Mouse (Mus musculus): Measurements from ENCODE around the gene Syt9.

Gene Syt9

DNA sequence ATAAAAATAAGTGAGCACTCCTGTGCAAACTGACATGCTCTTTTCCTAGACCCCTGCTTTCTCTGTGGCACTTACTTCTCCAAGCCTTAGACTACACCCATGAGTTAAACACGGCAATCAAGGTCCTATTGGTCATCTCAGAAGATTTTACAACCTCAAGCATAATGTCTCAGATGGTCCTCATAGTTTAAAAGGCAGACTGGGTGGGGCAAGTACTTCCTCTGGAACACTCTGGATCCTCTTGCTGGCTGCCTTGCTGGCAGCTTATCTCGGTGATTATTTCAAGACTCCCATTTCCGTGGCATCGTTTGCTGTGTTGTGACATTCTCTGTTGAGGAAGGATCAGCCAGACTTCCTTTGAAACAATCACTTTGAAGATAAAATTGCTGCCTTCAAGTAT lies 169.5 kb downstream of the Syt9 start:
- DNase-seq (ENCODE audit: low read depth, low spot score), result no peak

DNA sequence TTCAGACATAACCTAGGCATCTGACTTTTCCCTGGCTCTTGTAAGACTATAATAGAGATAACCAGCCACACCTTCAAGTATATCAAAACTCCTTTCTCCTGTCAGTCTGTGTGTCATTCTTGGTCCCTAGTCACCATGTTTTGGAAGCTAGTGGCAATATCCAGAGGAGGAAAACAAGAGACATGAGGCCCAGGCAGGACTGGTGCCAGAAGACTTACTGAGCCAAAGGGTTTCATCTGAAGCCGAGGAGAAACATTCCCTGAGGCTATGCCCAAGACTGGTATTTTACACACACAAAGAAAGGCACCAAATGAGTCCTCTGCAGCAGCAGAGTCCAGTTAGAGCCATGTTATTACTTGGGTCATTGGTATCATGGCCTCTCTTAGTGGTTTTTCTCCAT lies 174.5 kb downstream of the Syt9 start:
- peak; percentile 36 for DNase-seq (ENCODE audit: low read depth, low spot score)

DNA sequence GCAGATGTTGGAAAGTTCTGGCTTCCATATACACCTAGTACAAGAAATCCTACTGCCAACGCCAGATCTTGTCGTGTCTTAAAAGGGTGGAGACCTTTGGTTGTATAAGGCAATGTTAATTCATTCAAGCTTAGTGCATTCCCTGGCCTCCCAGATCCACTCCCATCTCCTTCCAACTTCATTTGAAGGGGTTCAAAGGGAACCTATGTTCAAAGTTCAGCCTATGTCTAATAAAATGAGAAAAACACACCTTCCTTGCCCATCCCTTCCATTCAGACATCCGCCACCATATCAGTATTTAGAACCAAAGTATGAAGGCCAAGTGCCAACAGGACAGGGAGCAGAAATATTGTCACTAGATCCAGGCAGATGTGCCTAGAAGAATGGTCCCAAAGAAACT lies 177.3 kb downstream of the Syt9 start:
- DNase-seq (ENCODE audit: low read depth, low spot score), result no peak

DNA sequence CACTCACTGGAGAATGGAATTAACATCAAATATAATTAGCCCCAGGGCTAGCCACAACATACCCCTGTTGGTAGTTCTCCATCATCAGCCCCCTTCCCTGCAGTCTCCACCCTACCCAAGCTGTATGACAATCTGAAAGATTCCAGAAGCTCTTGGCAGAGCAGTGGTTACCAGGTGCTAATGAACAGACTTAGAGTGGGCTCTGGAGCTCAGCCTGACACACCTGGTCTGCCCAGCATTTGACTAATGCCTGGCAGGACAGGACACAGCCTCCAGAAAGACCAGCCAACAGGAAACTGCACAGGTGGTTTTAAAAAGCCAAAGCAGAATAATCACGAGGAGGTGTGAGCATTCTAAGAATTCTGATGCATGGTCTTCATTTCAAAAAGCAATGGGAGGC lies 182.9 kb downstream of the Syt9 start:
- no peak for DNase-seq (ENCODE audit: low read depth, low spot score)

DNA sequence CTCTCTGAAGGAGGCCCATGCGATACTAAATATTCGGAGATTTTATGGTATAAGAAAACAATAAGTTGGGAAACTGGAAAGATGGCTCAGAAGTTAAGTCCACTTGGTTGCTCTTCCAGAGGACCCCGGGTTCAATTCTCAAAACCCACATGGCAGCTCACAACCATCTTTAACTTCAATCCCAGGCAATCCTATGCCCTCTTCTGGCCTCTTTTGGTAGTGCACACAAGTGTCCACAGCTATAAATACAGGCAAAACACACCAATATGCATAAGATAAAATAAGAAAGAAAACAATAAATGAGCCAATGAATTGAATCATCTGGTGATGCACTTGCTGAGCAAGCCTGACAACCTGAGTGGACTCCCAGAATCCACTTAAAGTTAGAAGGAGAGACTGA lies 185.4 kb downstream of the Syt9 start:
- DNase-seq (ENCODE audit: low read depth, low spot score), result peak; percentile 27

DNA sequence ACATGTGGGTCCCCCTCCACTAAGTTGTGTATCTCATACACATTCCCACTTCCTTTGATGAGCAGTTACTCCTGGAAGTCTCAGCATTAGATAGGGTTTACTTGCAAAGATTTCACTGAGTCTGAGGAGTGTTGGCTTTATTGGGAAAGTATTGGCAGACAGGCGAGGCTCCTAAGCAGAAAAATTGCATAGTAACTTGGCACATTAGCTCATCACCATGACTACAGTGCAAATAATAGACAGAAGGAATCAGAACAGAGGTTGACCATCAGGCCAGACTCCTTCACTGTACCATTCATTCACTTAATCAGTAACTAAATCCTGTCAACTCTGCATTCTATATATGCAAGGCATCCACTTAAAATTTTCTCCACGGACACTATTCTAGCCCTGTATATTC lies 190.1 kb downstream of the Syt9 start:
- no peak for DNase-seq (ENCODE audit: low read depth, low spot score)

DNA sequence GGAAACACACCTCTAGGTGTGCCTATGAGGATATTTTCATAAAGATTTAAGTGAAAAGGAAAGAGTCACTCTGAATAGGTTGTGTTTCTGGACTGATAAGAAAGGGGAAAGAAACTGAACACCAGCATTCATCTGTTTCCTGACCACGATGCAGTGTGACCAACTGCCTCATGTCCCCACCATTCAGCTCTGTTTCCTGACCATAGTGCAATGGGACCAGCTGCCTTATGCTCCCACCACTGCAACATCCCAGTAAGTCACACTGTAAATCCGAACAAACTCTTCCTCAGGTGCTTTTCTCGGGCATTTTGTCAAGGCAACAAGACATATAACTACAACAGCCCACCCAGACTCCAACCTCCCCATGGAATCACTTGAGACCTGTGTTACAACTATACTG lies 191.1 kb downstream of the Syt9 start:
- no peak for DNase-seq (ENCODE audit: low read depth, low spot score)

DNA sequence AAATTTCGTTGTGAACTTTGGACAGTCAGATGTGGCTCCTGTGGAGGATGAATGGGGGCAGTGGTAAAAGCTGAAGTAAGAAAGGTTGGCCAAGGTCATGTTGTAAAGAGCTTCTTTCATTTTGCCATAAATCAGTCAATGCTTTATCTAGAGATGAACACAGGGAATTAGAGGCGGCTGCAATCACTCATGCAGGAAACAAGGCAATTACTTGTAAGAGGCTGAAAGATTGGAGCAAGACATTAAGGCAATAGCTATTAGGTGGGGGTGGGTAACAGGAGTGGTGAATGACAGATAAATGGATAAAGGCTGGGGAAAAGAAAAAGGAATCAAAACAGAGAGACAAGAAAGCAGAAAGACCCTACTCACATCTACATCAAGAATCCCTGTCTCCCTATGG lies 193.2 kb downstream of the Syt9 start:
- DNase-seq (ENCODE audit: low read depth, low spot score), result no peak

DNA sequence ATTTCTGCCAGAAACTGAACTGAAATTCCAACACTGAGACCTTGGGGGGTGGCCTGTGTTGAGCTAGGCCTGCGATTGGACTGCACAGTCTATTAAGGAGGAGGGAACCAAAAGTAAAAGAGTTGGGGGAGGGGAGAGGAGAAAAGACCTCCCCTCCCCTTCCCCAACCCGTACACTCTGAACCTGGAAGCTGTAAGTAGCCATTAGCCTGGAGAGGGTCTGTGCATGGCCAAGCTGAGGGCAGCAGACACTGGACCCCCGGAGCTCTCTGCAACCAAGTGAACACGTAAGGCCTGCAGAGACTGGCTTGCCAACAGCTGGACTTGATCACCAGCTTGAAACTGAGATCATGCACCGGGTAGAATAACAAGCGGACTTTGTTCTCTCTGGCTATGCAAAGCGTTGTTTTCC lies 196.7 kb downstream of the Syt9 start, which contains the start of gene Olfml1:
Olfml1 (plus strand) TSS at position 186 of the 411 bp plus-strand sequence.
- peak; percentile 81 for DNase-seq (ENCODE audit: low read depth, low spot score)

DNA sequence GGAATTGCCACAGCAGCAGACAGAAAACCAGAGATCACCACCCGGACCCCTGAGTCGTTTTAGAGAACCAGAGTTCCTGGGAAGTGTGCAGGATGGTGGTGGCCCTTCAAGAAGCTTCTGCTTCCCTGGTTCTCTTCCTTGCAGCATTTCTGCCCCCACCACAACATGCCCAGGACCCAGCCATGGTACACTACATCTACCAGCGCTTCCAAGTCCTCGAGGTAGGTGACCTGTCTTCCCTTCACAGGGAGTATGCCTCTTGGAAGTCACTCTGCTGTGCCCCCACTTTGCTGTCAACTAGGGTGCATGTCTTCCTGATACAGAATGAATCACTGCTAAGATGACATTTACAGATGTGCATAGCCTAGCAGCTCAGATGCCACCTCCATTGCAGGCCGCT lies 197.1 kb downstream of the Syt9 start:
- no peak for DNase-seq (ENCODE audit: low read depth, low spot score)

DNA sequence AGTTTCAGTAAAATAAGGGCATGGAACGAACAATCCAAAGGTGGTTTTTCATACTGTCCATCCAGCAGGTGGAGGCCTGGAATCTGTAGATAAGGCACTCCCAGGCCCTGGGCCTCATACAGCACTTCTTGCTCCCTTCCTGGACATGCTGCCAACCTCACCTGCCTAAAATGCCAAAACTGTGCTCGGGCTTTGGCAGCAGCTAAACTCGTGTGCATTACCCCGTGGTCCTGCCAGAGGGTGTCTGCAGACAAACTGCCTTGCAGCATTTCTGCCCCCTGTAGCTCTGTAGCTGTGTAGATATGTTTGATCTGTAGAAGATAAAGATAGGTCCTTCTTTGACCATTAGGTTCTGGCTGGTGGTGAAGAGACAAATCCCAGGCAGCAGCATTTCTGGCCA lies 198.4 kb downstream of the Syt9 start:
- peak; percentile 58 for DNase-seq (ENCODE audit: low read depth, low spot score)

DNA sequence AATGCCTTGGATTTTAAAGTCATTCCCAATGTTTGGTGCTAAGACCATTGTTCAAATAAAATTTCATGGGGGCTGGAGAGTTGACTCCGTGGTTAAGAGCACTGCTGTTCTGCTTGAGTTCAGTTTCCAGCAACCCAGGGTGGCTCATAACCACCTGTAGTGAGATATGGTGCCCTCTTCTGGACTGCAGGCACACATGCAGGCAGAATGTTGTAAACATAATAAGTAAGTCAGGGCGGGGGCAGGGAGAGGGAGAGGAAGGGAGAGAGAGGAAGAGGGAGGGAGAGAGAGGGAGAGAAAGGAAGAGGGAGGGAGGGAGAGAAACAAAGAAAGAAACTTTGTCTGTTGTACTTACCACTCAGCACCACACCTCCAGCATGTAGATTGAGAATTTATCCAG lies 203.3 kb downstream of the Syt9 start:
- no peak for DNase-seq (ENCODE audit: low read depth, low spot score)

DNA sequence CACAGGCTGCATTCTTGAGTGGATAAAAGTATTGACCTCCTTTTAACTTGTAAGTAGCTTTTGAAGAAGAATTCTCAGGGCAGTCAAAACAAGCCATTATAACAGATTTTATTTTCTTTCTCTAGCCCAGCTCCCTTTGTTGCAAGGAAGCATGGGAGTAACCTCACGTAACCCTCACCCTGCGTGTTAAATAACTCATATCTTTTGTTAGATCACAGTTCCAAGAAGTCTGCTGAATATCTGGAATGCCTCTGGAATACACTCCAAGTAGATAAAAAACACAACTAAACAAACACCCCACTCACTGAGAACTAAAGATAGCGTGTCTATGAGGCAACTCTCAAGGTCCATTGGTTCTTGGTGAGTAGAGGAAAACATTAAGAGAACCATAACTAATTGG lies 203.7 kb downstream of the Syt9 start:
- DNase-seq (ENCODE audit: low read depth, low spot score), result no peak

DNA sequence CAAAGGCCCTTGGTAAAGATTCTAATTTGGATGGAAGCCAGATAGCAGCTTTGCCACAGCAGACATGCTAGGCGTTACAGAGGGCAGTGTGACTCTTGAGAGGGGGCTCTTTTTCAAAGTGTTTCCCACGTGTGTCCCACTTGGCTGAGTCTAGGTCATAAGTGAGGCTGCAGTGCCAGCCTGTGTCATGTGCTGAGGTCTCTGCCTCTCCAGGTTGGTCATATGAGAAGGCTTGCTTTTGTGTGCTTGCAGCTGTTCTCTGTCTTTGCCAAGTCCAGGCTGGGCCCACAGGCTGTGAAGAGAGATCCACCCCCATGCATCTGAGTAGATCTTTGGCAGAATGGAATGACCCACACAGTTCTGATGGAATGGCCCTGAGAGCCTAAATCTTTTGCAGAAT lies 222.1 kb downstream of the Syt9 start:
- peak; percentile 91 for DNase-seq (ENCODE audit: low read depth, low spot score)

DNA sequence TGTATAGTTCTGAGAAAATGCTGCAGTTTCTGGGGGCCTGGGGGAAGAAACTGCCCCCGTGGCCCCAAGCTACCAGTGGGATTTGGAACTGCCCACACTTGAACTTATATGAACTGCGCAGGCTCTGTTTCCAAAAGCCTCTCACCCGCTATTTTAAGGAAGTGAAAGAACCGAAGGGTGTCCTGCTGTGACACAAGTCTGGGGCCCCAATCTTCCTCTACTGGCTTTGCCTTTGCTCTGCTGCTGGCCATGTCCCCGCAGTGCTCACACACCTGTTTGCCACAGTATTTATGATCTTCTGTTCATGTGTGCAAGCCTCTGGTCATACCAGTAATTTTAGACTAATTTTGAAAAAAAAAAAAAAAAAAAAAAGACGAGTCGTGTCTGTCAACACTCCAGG lies 223.4 kb downstream of the Syt9 start:
- DNase-seq (ENCODE audit: low read depth, low spot score), result peak; percentile 16

DNA sequence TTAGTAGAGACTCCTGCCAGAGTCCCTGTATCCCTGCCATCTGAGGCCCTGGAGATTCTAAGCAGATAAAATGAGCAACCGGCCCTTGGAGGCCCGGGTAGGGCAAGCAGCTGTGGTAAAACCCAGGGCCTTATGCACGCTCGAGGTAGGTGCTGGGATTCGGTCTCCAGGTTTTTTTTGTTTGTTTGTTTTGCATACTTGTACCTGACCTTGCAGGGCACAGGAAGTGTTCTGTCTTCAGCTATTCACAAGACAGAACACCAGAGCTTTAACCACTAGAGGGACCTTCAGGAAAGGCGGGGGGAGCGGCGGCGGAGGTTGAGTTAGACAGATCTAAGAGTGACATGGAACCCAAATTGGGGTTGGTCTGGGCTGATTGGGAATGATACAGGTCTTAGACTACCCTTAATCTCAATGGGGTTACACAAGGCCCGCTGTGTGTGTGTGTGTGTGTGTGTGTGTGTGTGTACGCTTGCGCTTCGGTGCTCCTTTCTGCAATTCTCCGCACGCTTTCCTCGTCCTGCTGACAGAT lies 223.9 kb downstream of the Syt9 start:
- DNase-seq (ENCODE audit: low read depth, low spot score), result peak; percentile 61

DNA sequence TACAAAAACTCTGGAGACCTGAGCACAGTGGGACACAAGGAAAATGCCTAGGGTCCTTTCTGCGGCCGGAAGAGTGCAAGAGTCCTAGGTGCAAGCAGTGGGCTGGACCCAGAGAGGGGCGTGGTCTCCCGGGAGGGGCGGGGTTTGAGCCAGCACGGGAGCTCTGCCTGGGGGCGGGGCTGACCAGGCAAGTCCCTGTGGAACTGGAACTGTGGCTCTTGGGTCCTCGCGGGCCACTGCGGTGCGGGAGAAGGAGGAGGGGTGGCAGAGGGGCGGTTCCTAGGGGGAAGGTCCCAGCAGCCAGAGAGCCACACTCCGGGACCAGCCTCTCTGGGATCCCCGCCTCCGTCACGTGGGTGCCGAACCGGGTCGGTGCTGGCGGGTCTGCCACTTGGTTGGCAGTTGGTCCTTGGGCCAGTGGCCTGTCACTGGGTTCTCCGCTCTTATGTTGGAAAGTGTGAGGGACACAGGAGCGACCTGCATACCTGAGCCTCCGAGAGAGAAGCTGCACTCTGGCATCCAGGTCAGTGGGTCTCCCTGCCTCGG lies 224.4 kb downstream of the Syt9 start, which contains the start of gene Ppfibp2:
Ppfibp2 (plus strand) TSS at position 351 of the 546 bp plus-strand sequence.
- DNase-seq (ENCODE audit: low read depth, low spot score), result peak; percentile 92

DNA sequence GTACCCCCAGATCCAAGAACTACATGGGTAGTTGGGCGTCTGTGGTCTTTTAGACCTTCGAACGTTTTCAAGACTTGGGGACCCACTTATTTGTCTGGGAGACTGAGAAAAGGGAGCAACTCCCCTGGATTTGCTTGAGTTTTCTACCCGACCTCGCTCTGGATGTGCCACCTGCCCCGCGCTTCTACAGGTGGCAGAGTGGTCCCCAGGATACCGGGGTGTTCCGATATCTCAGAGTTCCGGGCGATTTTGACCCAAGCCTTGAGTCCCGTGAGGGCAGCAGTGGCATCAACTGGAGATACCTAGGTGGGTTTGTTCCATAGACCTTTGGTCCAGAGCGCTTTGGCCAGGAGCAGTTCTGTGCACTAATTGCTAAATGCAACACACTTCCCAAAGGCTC lies 224.9 kb downstream of the Syt9 start:
- DNase-seq (ENCODE audit: low read depth, low spot score), result no peak

DNA sequence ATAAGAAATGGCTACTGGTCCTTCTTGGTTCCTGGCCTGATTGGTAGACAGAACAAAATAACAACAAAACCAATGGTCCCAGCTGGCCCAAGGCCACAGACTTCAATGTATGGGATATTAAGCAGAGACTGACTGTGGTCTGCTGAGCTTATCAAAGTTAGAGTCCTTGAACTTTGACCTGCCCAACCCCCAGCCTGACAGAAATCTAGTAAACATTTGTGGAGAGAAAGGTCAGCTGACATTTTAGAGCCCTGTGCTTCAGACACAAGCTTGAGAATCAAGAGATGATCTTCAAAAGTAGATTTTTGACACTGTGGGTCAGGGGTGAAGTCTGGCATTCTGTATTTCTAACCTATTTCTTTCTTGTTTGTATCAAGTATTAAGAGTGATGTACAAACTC lies 226.2 kb downstream of the Syt9 start:
- DNase-seq (ENCODE audit: low read depth, low spot score), result no peak

DNA sequence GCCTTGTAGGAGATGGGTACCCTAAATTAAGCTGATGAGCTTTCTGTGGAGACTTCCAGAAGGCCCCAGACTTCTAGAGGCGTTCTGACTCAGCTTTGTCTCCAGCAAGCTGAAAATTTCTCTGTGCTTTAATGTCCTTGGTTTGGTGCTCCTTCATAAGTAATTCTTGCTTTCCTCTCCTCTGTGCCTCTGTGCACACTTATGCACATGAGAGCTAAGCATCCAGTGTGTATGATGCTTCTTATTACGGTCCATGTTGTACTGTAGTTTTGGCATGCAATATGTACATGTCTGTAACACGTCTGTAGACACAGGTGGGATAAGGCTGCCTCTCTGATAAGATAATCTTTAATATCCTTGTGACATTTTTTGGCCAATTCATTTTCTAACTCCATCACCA lies 227.4 kb downstream of the Syt9 start:
- DNase-seq (ENCODE audit: low read depth, low spot score), result no peak

Data from brain, adult 2 months (tissue).